Mouse (Mus musculus): Measurements from ENCODE around the gene Gm3376. TPM values are rescaled to one million over a fixed set of nuclear protein-coding genes. Genes with fewer than 3 reads are reported as not detected.
"Not testable (repeated sequence)": the region's sequence is repeated elsewhere in the genome, so short reads cannot be mapped to it uniquely, and the experiment has no call there.

Gene Gm3376
- polyA plus RNA-seq (2015; fragmentation: Nextera tagmentation; extraction: Ambion mirVana) = 0.11 TPM in 1 of 2 replicates, not detected in the other

DNA sequence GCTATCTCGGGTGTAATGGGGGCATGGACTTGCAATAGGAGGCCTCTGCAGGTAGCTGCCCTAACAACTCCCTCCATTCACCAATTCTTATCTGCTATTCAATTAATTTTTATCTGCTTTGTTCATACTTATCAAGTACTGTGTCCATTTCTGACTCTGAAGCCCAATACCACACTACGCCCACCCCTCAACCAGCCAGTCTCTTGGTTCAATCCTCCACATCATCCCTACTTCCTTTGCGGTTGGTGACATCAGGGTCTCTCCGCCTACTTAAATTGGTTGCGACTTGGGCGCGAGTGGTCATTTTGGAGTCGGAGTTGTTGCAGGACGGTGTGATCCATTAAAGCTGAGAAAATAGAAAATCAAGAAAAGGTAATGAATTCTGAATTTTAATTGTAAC lies at the start of gene Gm3376:
Gene Gm3376, plus strand, starts transcription at position 301 of the 400 bp plus-strand sequence.
- H3K4me3 ChIP-seq; H3K4me2 ChIP-seq; H3K9me3 ChIP-seq (replicated peaks); H3K36me3 ChIP-seq (ENCODE audit: poor library complexity, severe bottlenecking); H3K27ac ChIP-seq; H3K27me3 ChIP-seq; H3K9ac ChIP-seq; ATAC-seq; H3K4me1 ChIP-seq: not testable (repeated sequence)
- no CpG with 5 or more reads among the region's 9 CpGs for WGBS

Measured in forebrain, embryonic 13.5 days (tissue).